Mouse (Mus musculus) retina, postnatal 1 day (tissue): ENCODE data around the gene Barx2.

Source experiments
- DNase-seq: peaks from one replicate; pipeline ENCODE4 v3.0.0-alpha.2; 2012

Barx2 gene

GRCm38 (mm10) chr9:31886258-31886657, 27.0 kb downstream of the Barx2 start:
- no peak for DNase-seq

DNA sequence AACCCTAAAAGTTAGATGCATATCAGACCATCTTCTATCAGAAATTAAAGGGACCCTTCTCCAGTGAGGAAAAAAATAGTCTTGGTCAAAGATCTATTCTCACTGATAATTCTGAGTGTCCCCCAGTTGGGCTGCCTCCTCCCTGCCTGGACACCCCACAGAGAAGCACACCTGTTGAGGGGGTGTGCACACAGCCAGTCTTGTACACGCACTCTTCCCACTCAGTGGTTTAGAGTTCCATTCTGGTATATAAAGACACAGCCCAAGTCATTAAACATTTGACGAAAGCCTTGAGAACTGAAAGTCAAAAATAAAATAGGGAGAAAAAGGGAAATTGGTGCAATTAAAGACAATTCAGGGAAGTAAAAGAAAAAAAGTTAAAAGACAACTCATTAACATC, 30.9 kb downstream of the Barx2 start:
- DNase-seq = no peak

DNA sequence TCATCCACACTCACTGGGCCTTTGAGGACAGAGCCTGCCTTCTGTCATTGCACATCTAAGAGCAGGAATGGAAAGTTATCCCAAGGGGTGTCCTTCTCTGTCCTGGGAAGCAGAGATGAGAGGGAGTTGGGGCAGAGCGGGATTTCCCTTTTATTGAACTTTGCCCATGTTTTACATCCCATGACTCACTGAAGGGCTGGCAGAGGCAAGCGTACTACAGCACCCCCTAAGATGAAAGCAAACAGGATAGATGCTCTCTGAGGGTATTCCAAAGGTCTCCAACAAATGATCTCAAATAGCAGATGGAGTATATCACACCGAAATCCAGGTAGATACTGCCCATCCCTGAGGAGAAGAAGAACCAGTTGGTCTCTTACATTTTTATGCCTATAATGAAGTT, 37.7 kb downstream of the Barx2 start:
- no peak for DNase-seq

DNA sequence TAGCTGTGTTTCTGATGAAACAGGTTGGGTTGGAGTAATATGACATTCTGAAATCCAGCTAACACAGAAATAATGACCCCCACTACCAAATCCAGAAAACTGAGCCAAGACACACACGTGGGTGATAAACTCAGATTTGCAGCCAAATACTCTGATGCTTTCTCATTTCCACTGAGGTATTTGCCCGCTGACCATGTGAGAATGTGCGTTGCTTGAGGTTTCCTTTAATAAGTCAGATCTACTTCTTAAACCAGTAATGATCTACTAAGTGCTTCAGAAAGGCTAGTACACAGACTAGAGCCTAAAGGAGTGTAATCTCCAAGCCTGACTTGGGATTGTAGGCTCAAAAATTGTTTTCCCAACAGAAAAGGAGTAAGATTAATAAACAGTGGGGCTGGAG, 39.0 kb downstream of the Barx2 start:
- no peak for DNase-seq

GRCm38 (mm10) chr9:31871410-31871809, 41.9 kb downstream of the Barx2 start:
- DNase-seq = no peak

- DNase-seq = no peak
Observed at GRCm38 (mm10) chr9:31868823-31869460, 44.3 kb downstream of the Barx2 start.

- DNase-seq = no peak
Observed at GRCm38 (mm10) chr9:31863830-31864229, 49.4 kb downstream of the Barx2 start.

DNA sequence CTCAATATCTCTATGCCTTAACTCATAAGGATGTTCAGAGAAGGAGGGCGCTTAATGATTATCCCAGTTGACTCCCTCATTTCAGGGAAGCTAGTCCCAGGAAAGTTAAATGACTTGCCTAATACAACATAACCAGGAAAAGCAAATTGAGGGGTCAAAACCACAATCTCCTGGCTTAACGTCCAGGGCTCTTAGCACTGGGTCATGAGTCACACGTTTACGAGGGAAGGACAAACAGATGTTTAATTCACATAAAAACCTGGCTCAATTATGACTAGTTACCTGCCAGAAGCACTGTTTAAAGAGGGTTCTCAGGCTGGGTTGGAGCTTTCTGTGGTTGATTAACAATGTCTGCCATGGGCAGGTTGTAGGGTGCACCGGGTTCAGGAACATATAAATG, 53.8 kb downstream of the Barx2 start:
- DNase-seq = no peak

DNA sequence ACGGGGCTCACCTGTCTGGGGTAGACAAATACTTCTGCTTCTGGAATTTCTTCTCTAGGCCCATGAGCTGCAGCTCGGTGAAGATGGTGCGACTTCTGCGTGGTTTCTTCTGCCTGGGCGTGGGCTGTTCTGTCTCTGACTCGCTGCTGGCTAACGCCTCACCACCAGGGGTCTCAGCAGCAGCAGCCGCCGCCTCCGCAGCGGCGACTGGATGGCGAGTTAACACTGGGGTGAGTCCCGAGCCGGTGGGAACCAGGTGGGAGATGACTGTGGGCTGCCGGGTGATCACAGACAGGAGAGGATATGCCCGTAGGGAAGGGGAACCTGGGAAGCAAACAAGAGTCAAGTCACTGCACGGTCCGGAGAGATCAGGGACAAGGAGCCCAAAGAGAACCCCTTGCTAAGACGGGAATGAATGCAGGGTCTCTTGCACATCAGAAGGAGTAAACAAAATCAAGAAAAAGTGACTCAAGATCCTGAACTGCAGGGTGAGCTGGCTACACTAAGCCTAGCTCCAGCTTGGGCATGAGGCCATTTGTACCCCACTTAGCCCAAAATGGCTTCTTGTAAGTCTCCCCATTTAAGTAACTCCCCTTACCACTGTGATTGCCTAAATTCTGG, 54.4 kb downstream of the Barx2 start:
- DNase-seq = peak; percentile 69

GRCm38 (mm10) chr9:31857512-31857911, 55.8 kb downstream of the Barx2 start:
- DNase-seq = no peak

DNA sequence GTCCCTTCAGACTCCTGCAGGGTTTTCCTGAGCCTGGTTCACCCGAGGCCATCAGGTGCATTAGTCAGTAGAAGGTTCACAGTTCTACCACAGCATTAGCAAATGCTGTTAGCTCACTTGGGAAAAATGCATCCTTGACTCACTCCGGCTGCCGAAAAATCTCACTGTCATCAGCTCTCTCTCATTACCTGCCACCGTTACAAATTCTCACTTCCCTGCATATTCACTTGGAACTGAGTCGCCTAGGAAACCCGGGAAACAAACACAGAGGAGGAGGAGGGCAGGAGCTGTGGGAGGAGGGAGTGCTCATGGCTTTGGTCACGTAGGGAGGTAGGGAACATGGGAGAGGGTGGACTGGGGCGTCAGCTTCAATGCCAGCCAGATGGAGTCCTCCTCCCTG, 56.8 kb downstream of the Barx2 start:
- DNase-seq = no peak

GRCm38 (mm10) chr9:31855668-31856067, 57.6 kb downstream of the Barx2 start:
- DNase-seq = no peak

- no peak for DNase-seq
Observed at GRCm38 (mm10) chr9:31851710-31852109, 61.6 kb downstream of the Barx2 start.

- DNase-seq = no peak
Observed at GRCm38 (mm10) chr9:31850706-31851105, 62.6 kb downstream of the Barx2 start.

- no peak for DNase-seq
Observed at GRCm38 (mm10) chr9:31849387-31849786, 63.9 kb downstream of the Barx2 start.

GRCm38 (mm10) chr9:31844614-31845013, 68.6 kb downstream of the Barx2 start:
- no peak for DNase-seq

- no peak for DNase-seq
Observed at GRCm38 (mm10) chr9:31841108-31841815, 72.0 kb downstream of the Barx2 start.

DNA sequence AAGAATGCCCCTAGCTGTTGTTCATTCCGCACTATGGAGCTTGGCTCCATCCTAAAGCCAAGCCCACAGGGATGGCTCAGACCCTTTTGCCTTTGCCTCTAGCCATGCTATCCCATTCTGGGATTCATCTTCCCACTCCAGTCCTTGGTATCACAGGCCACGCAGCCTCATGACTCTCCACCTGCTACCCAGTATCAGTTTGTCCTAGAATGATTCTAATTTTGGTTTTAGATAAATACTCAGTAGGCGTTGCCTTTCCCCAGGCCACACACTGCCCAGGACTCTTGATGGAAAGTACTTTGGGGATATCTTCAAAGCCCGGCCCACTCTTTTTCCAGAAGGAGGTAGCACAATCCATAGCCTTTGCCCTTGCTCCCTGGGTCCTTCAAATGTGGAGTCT, 72.7 kb downstream of the Barx2 start:
- no peak for DNase-seq

DNA sequence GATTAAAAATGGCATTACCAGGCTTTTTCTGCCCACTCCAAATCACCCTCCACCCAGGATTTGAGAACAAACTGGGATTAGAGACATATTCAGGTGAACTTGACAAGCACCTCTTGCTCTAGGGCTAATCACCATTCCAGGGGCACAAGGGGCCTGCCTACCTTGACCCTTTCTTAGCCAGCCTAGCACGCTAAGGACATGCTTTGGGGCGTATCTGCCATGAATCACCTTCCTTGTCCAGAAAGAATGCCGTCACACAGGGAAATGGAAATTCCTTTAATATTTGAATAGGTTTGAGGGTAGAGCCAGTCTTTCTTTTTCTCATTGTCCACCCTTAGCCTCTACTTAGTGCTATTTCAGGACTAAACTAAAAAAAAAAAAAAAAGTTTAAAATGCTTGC, 73.2 kb downstream of the Barx2 start:
- no peak for DNase-seq

DNA sequence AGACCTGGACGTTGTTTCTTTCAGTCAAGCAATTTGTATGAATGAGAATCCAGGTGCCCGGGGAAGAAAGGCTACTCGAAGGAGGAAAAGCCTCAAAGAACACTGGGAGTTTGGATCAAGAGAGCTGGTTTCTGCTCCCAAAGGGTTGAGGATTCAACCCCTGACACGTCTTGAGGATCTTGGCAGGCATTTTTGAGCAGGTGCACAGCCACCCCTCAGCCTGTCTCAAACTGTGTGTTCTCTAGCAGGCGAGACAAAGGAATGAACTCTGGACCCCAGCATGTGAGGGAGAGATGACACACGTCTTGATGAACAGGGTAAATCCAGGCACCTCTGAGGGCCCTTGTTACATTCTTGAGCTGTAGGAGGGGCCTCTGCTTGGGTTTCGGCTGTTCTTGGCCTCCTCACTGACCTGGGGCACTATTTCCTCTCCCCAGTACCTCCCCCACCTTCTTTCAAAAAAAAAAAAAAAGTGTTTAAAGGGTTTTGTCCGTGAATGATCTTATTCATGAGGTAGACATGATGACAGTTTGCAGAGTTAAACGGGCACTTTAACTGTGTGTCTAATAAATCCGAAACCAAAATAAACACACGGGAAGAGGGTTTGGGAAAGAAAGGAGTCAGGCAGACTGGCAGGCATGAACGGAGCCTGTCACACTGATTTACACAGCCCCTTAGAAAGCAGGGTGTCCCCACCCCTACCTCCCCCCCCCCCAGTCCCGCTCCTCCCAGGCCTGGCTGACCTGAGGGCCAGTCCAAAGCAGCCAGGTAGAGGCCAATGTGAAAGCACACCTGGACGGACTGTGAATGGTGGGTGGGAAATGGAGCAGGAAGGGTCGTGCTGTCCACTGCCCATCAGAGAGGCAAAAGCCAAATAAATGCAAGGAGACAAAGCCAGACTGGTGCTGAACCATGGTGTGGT, 73.9 kb downstream of the Barx2 start:
- DNase-seq = no peak

DNA sequence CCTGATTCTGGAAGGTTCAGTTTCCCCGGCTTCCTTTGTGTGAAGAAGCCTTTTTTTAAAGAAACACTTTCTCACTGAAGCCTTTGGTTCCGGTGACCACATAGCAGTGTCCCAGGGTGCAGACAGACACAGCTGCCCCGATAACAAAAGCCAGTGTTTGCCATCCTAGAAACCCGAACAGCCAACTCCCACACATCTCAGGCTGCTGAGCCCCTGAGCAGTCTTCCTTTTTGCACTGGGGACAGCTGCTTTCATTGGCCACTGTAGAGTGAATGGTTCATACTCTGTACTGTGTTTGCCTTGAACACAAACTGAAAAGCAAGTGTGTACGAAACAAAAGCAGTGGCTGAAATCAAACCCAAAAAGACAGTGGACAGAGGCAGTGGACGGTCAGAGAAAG, 75.2 kb downstream of the Barx2 start:
- DNase-seq = no peak

GRCm38 (mm10) chr9:31808753-31809152, 104.5 kb downstream of the Barx2 start:
- DNase-seq = no peak

- no peak for DNase-seq
Observed at GRCm38 (mm10) chr9:31802641-31803040, 110.6 kb downstream of the Barx2 start.
